Mouse (Mus musculus) spleen, adult 2 months (tissue): ENCODE data around the gene Commd1. TPM values are rescaled to one million over a fixed set of nuclear protein-coding genes. Genes with fewer than 3 reads are reported as not detected.

Experiments used
- DNase-seq, 2 experiments: peaks; one replicate each; pipeline versions ENCODE4 v3.0.0 to v3.0.0-alpha.2; 2012 to 2021; ENCODE audit warnings: low spot score in 2 of 2, low read depth in 1 of 2
- H3K27ac ChIP-seq: fragments of 200-500 bp; 2 replicates; pipeline ENCODE4 v1.5.1; 2012; ENCODE audit warnings: low read length, inconsistent platforms; ENCODE audit not compliant: insufficient read depth
- H3K27me3 ChIP-seq: fragments of 200-500 bp; 2 replicates; pipeline ENCODE4 v1.6.1; 2012; ENCODE audit warnings: mild to moderate bottlenecking, moderate library complexity, low read length, inconsistent platforms; ENCODE audit not compliant: control insufficient read depth, insufficient read depth
- H3K36me3 ChIP-seq: fragments of 200-500 bp; 2 replicates; pipeline ENCODE4 v1.6.1; 2012; ENCODE audit warnings: mild to moderate bottlenecking, low read length, inconsistent platforms; ENCODE audit not compliant: control insufficient read depth, insufficient read depth
- H3K4me1 ChIP-seq: fragments of 200-500 bp; 2 replicates; pipeline ENCODE4 v1.6.1; 2011; ENCODE audit warnings: inconsistent platforms; ENCODE audit not compliant: control insufficient read depth, insufficient read depth, insufficient read length
- H3K4me3 ChIP-seq: fragments of 200-500 bp; 2 replicates; pipeline ENCODE4 v1.5.1; 2011; ENCODE audit warnings: mild to moderate bottlenecking, inconsistent platforms; ENCODE audit not compliant: insufficient read depth, insufficient read length; ENCODE audit errors: extremely low read depth
- CTCF ChIP-seq: fragments of 200-500 bp; IDR thresholded peaks from 2 replicates; pipeline ENCODE4 v1.5.1; 2011; ENCODE audit warnings: mild to moderate bottlenecking, inconsistent platforms; ENCODE audit not compliant: insufficient read depth, insufficient read length, insufficient replicate concordance; ENCODE audit errors: extremely low read depth
- POLR2A ChIP-seq: fragments of 200-500 bp; IDR thresholded peaks from 2 replicates; pipeline ENCODE4 v1.6.1; 2011; ENCODE audit warnings: low read depth, low read length, inconsistent platforms
- WGBS: fragments of 180-500 bp; shearing (Covaris S2); methylation state at CpG from one replicate; pipeline ENCODE4 v1.1.7; 2018; 5-methylcytosine and 5-hydroxymethylcytosine counted together
- polyA plus RNA-seq: library from polyadenylated mRNA; depleted of rRNA; stranded (reverse); fragments of >200 nt; gene quantifications from 2 replicates; pipeline ENCODE4 v1.2.3, GENCODE M21; 2012

Commd1 gene
- polyA plus RNA-seq, 1 experiment = 5.4 TPM

DNA sequence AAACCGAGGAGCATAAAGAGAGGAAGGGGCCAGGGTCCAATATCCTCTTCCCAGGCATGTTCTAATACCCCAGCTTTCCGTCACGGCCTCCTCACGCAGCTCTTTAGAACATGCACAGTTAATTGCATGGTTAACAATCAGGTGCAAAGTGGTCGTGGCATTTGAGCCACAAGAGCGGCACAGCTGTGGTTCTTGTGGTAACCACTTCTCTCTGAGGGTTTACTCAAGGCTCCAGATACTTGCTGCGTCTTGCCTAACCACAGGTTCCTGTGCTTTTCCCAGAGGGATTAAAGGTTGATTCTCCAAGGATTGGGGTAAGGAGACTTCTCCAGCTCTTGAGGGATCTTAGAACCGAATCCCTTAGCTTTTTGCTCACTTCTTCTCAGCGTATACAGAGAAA lies 90.9 kb downstream of the Commd1 start:
- Histone ChIP-seq H3K27me3 (no peaks in the 10 kb centered on the region), H3K36me3 (no peaks in the 10 kb centered on the region), H3K4me1 (peaks cover 5% of the 10 kb centered on the region; the same call in 1 of the 2 replicates), H3K27ac (no peak overlapping the region), H3K4me3 (no peak overlapping the region)
- WGBS = 25% methylated on average over 9 of the region's 9 CpGs
- TF ChIP-seq CTCF (no peak), POLR2A (no peak)
- no peak for DNase-seq

DNA sequence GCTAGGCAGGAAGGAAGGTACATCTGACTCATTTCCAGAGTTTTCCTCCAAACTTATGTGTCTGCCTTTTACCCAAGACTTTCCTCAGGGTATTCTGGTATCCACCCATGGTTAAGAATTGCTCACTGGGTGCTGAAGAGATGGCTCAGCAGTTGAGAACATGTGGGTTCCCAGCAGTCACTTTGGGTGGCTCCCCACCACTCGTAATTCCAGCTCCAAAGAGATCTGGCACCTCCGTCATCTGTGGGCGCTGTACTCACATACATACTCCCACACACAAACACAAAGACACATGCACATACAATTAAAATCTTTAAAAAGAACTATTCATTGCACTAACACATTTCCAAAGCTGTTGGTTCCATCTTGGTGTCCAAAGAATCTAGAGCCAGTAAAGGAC lies 93.0 kb downstream of the Commd1 start:
- DNase-seq = no peak
- Histone ChIP-seq H3K36me3 (no peaks in the 10 kb centered on the region), H3K4me1 (peaks cover 5% of the 10 kb centered on the region; the same call in 1 of the 2 replicates), H3K27ac (no peak overlapping the region), H3K4me3 (no peak overlapping the region), H3K27me3 (no peaks in the 10 kb centered on the region)
- WGBS = 92% methylated on average over 3 of the region's 3 CpGs
- TF ChIP-seq CTCF (no peak), POLR2A (no peak)

DNA sequence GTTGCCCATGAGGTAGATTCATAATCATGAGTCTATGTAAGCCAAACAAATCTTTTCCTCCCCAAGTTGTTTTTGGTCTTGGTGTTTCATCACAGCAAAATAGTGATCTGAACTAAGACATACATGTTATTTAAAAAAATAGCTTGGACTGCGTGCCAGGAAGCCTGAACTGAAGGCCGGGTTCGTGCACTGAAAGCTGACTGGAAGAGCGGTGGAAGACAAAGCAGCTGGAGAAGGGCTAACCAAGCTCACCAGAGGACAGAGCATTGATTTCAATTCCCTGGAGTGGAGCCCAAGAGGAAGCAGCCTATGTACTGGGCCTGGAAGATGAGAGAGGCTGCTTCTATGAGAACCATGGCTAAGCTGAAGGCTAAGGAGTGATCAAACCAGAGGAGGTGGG lies 95.2 kb downstream of the Commd1 start:
- TF ChIP-seq POLR2A (no peak), CTCF (no peak)
- no peaks in the 10 kb centered on the region for H3K36me3 ChIP-seq
- 87% methylated on average over 4 of the region's 4 CpGs for WGBS
- peaks cover 5% of the 10 kb centered on the region; the same call in 1 of the 2 replicates for H3K4me1 ChIP-seq
- H3K4me3 ChIP-seq = no peak overlapping the region
- no peak overlapping the region for H3K27ac ChIP-seq
- H3K27me3 ChIP-seq = no peaks in the 10 kb centered on the region
- DNase-seq = no peak

DNA sequence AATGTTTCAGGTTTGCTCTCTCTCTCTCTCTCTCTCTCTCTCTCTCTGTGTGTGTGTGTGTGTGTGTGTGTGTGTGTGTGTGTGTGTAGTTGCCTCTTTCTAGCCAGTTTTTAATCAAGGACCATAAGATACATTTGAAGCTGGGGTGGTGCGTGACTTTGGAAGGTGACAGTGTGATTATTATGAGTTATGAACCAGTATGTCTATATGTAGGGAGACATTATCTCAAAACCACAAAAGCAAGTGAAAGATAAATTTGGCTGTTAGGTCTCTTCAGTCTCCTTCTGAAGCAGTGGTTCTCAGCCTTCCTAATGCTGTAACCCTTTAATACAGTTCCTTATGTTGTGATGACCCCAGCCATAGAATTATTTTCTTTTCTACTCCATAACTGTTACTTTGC lies 96.8 kb downstream of the Commd1 start:
- no peaks in the 10 kb centered on the region for H3K36me3 ChIP-seq
- no peaks in the 10 kb centered on the region for H3K4me1 ChIP-seq
- no peak overlapping the region for H3K27ac ChIP-seq
- no peaks in the 10 kb centered on the region for H3K27me3 ChIP-seq
- TF ChIP-seq POLR2A (no peak), CTCF (no peak)
- no peak for DNase-seq
- 96% methylated on average over 1 of the region's 1 CpGs for WGBS
- H3K4me3 ChIP-seq = no peak overlapping the region

DNA sequence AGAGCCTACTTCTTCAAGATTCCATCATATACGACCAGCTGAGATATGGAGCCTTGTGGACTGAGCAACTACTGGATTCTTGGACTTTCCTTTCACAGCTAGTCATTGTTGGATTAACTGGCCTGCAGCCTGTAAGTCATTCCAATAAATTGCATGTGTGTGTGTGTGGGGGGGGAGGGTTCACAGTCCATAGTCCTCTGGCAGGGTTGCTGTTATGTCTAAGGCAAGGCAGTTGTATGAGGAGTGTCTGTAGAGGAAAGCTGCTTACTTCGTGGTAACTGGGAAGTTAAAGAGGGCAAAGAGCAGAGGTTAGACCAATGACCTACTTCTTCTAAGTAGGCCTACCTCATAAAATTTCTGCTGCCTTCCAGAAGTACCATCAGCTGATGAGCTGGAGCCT lies 98.5 kb downstream of the Commd1 start:
- DNase-seq = no peak
- H3K27me3 ChIP-seq = no peaks in the 10 kb centered on the region
- no peak overlapping the region for H3K27ac ChIP-seq
- H3K4me3 ChIP-seq = no peak overlapping the region
- H3K4me1 ChIP-seq = no peaks in the 10 kb centered on the region; the same call in 1 of the 2 replicates
- H3K36me3 ChIP-seq = no peaks in the 10 kb centered on the region
- WGBS = 78% methylated on average over 2 of the region's 2 CpGs
- no peak for TF ChIP-seq POLR2A
- TF ChIP-seq CTCF = no peak

DNA sequence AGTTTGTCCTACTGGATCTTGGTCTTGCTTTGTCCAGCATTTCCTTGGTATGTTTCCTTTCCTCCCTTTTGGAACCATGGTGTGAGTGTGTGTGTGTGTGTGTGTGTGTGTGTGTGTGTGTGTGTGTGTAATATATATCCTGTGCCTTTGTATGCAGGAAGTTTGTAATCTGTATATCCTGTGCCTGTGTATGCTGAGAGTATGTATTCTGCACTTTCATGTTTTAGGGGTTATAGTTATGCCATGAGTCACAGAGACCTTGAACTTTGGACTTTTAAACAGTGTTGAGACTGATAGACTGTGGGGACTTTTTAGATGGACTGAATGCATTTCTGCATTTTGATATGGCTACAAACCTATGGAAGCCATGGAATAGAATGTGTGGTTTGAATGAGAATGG lies 99.3 kb downstream of the Commd1 start:
- H3K27me3 ChIP-seq = no peaks in the 10 kb centered on the region
- H3K36me3 ChIP-seq = no peaks in the 10 kb centered on the region
- TF ChIP-seq POLR2A (no peak), CTCF (no peak)
- no peak for DNase-seq
- no peak overlapping the region for H3K27ac ChIP-seq
- H3K4me3 ChIP-seq = no peak overlapping the region
- H3K4me1 ChIP-seq = no peaks in the 10 kb centered on the region; the same call in 1 of the 2 replicates

DNA sequence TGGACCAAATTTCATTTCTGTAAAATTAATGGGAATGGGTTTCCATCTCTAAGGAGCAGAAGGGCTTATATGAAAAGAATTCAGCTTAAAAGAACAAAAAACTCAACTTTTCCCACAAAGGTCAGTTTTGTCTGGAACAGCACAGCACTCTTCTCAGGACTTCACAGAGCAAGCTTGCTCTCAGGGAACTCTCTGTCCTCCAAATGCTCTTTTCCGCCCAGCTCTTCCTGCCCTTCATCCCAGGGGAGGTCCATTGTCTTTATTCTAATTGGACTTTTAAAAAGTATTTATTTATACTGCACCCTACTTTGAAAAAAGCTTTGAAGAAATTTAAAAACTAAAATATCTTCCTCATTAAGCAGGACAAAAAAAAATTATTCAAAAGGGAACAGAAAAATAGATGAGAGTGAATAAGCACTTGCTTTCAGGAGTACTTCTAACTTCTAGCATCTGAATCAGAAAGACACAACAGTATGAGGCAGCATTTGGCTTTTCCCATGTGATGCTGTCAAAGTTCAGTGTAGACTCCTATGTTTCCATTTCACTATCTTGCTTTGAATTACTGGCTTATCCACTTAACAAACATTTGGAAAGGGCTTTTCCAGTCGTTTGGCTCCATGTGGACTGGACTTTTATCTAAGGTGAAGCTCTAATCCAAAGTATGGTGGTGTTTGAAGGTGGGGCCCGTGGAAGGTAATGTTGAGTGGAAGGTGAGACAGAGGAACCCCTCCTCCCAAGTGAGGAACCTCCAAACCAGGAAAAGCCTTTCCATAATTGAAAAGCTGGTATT lies 101.6 kb downstream of the Commd1 start:
- Histone ChIP-seq H3K36me3 (no peaks in the 10 kb centered on the region), H3K27ac (no peak overlapping the region), H3K27me3 (no peaks in the 10 kb centered on the region), H3K4me3 (no peak overlapping the region), H3K4me1 (no peaks in the 10 kb centered on the region; the same call in 1 of the 2 replicates)
- DNase-seq = no peak
- WGBS = 87% methylated on average over 3 of the region's 3 CpGs
- TF ChIP-seq CTCF (no peak), POLR2A (no peak)
